Mouse (Mus musculus): ENCODE measurements around the gene Otop2. TPM values are rescaled to one million over a fixed set of nuclear protein-coding genes. Genes with fewer than 3 reads are reported as not detected.

The Otop2 gene
- polyA plus RNA-seq, 1 experiment from 2014 or later = not detected

GRCm38 (mm10) chr11:115319704-115320383, 12.9 kb downstream of the Otop2 start:
- peaks cover 64% of the 10 kb centered on the region for H3K27me3 ChIP-seq
- no peak for TF ChIP-seq CTCF (IDR thresholded peaks at IDR 0.05)
- CTCF ChIA-PET = no interaction called here
- no peak for DNase-seq (ENCODE audit: low read depth, low spot score)
- POLR2A ChIA-PET = interaction anchor here (0.6 kb wide), 1 partner anchor 59 kb away, joined by 3 read pairs; no protein-coding TSS in a partner anchor
- in situ Hi-C loops (cut with MboI; ENCODE audit: low pct_unique_long_range_greater_than_20kb) = loop anchor here (5.0 kb wide), 1 partner anchor 37 kb away; no protein-coding TSS in a partner anchor
- ATAC-seq = no peak

GRCm38 (mm10) chr11:115321906-115322693, 15.1 kb downstream of the Otop2 start, which contains the start of gene Ush1g:
Ush1g (minus strand) TSS chr11:115322041.
- TF ChIP-seq CTCF (IDR thresholded peaks at IDR 0.05) = no peak
- peak; percentile 34 for ATAC-seq
- DNase-seq (ENCODE audit: low read depth, low spot score) = no peak
- in situ Hi-C loops (cut with MboI; ENCODE audit: low pct_unique_long_range_greater_than_20kb) = loop anchor here (5.0 kb wide), 1 partner anchor 35 kb away; no protein-coding TSS in a partner anchor
- H3K27me3 ChIP-seq = peaks cover 55% of the 10 kb centered on the region
- ChIA-PET CTCF (interaction anchor here (0.9 to 1.9 kb wide), 4 partner anchors 30 to 90 kb away, joined by 3 to 11 read pairs (median 4); partner anchors contain the start of gene Hid1), POLR2A (no interaction called here)

GRCm38 (mm10) chr11:115323354-115323753, 16.4 kb downstream of the Otop2 start:
- no peak for TF ChIP-seq CTCF (IDR thresholded peaks at IDR 0.05)
- DNase-seq (ENCODE audit: low read depth, low spot score) (no peak), ATAC-seq (no peak)
- H3K27me3 ChIP-seq = peaks cover 42% of the 10 kb centered on the region
- CTCF ChIA-PET = interaction anchor here (0.6 kb wide), 1 partner anchor 9 kb away, joined by 3 read pairs; no protein-coding TSS in a partner anchor
- in situ Hi-C loops (cut with MboI; ENCODE audit: low pct_unique_long_range_greater_than_20kb) = loop anchor here (5.0 kb wide), 1 partner anchor 34 kb away; no protein-coding TSS in a partner anchor
- POLR2A ChIA-PET = no interaction called here

GRCm38 (mm10) chr11:115326730-115327129, 19.8 kb downstream of the Otop2 start:
- DNase-seq (ENCODE audit: low read depth, low spot score) (no peak), ATAC-seq (no peak)
- peaks cover 29% of the 10 kb centered on the region for H3K27me3 ChIP-seq
- ChIA-PET POLR2A (no interaction called here), CTCF (no interaction called here)
- in situ Hi-C loops (cut with MboI; ENCODE audit: low pct_unique_long_range_greater_than_20kb) = no loop called here
- no peak for TF ChIP-seq CTCF (IDR thresholded peaks at IDR 0.05)

GRCm38 (mm10) chr11:115329339-115329738, 22.4 kb downstream of the Otop2 start:
- ATAC-seq (no peak), DNase-seq (ENCODE audit: low read depth, low spot score) (no peak)
- H3K27me3 ChIP-seq = peaks cover 25% of the 10 kb centered on the region
- no peak for TF ChIP-seq CTCF (IDR thresholded peaks at IDR 0.05)
- ChIA-PET POLR2A (no interaction called here), CTCF (no interaction called here)
- in situ Hi-C loops (cut with MboI; ENCODE audit: low pct_unique_long_range_greater_than_20kb) = no loop called here

GRCm38 (mm10) chr11:115334531-115334930, 27.6 kb downstream of the Otop2 start, which contains the start of gene Otop3:
Otop3 (plus strand) TSS chr11:115334731.
- CTCF ChIA-PET = interaction anchor here (1.9 kb wide), 1 partner anchor 25 kb away, joined by 4 read pairs; no protein-coding TSS in a partner anchor
- in situ Hi-C loops (cut with MboI; ENCODE audit: low pct_unique_long_range_greater_than_20kb) = no loop called here
- TF ChIP-seq CTCF (IDR thresholded peaks at IDR 0.05) = no peak
- peaks cover 43% of the 10 kb centered on the region for H3K27me3 ChIP-seq
- POLR2A ChIA-PET = no interaction called here
- ATAC-seq (no peak), DNase-seq (ENCODE audit: low read depth, low spot score) (no peak)

- H3K27me3 ChIP-seq = peaks cover 46% of the 10 kb centered on the region
- CTCF ChIA-PET = no interaction called here
- no peak for DNase-seq (ENCODE audit: low read depth, low spot score)
- no peak for ATAC-seq
- TF ChIP-seq CTCF (IDR thresholded peaks at IDR 0.05) = no peak
- in situ Hi-C loops (cut with MboI; ENCODE audit: low pct_unique_long_range_greater_than_20kb) = no loop called here
- POLR2A ChIA-PET = no interaction called here
Measured at GRCm38 (mm10) chr11:115335223-115335622, 28.3 kb downstream of the Otop2 start.

GRCm38 (mm10) chr11:115336115-115336514, 29.2 kb downstream of the Otop2 start:
- no peak for TF ChIP-seq CTCF (IDR thresholded peaks at IDR 0.05)
- POLR2A ChIA-PET = no interaction called here
- H3K27me3 ChIP-seq = peaks cover 46% of the 10 kb centered on the region
- in situ Hi-C loops (cut with MboI; ENCODE audit: low pct_unique_long_range_greater_than_20kb) = no loop called here
- DNase-seq (ENCODE audit: low read depth, low spot score) = no peak
- CTCF ChIA-PET = no interaction called here
- ATAC-seq = no peak

GRCm38 (mm10) chr11:115337350-115337749, 30.4 kb downstream of the Otop2 start:
- in situ Hi-C loops (cut with MboI; ENCODE audit: low pct_unique_long_range_greater_than_20kb) = no loop called here
- ATAC-seq = no peak
- DNase-seq (ENCODE audit: low read depth, low spot score) = no peak
- peaks cover 42% of the 10 kb centered on the region for H3K27me3 ChIP-seq
- ChIA-PET CTCF (no interaction called here), POLR2A (no interaction called here)
- no peak for TF ChIP-seq CTCF (IDR thresholded peaks at IDR 0.05)

GRCm38 (mm10) chr11:115337826-115338225, 30.9 kb downstream of the Otop2 start:
- no peak for ATAC-seq
- CTCF ChIA-PET = no interaction called here
- TF ChIP-seq CTCF (IDR thresholded peaks at IDR 0.05) = no peak
- no peak for DNase-seq (ENCODE audit: low read depth, low spot score)
- in situ Hi-C loops (cut with MboI; ENCODE audit: low pct_unique_long_range_greater_than_20kb) = no loop called here
- POLR2A ChIA-PET = no interaction called here
- peaks cover 40% of the 10 kb centered on the region for H3K27me3 ChIP-seq

- in situ Hi-C loops (cut with MboI; ENCODE audit: low pct_unique_long_range_greater_than_20kb) = no loop called here
- POLR2A ChIA-PET = interaction anchor here (0.8 kb wide), 1 partner anchor 51 kb away, joined by 4 read pairs; no protein-coding TSS in a partner anchor
- CTCF ChIA-PET = no interaction called here
- TF ChIP-seq CTCF (IDR thresholded peaks at IDR 0.05) = no peak
- DNase-seq (ENCODE audit: low read depth, low spot score) (no peak), ATAC-seq (no peak)
- peaks cover 19% of the 10 kb centered on the region for H3K27me3 ChIP-seq
Measured at GRCm38 (mm10) chr11:115341246-115341645, 34.3 kb downstream of the Otop2 start.
